Mouse (Mus musculus): ENCODE data around the gene Nmur2.
A peak's percentile ranks its signal among the peaks of the same experiment; 100 is the strongest.

The Nmur2 gene

DNA sequence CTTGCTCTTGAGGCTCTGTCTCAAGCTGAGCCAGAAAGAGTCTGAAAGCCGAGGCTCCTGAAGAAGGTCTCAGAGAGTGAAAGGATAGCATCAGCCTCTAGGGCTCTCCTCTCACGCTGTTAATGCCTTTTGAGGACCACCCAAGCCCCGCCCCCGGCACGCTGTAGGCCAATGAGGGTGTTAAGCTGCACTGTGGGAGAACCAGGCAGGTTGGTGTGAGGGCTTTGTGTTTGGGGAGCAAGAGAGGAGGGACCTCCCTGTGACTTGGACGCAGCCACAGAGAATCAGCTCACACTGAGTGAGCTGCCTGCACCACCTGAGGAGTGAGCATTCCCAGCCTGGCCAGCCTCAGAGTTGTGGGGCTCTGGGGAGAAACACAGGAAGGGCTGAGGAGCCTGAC is at the start of gene Nmur2:
Nmur2 (minus strand) TSS at position 94 of the 400 bp plus-strand sequence.
- DNase-seq (ENCODE audit: low spot score in 2 of 2): no peak

DNA sequence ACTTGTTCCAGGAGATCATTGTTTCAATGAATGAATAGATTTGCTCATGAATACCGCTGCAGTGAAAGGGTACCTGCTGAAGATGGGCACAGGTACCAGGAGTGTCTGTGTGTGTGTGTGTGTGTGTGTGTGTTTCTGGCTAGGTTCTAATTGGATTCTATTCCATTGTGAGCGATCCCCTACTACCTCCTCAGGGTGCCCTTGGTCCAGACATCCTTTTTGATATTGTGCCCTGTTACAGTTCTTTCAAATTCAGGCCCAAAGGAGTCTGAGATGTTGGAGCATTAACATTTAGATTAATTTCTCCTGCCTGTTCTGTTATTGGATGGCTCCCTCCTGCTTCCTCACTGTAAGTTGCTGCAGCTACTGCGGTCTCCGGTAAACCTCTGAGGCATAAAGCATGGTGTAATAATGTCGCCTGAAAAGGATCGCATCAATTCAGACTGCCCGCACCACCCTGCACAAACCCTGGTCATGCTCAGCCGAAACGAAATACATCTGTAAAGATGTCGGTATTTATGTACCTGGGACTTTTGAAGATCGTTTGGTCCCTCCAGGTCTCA is 48.4 kb upstream of the Nmur2 start:
- no peak for DNase-seq (ENCODE audit: low spot score in 2 of 2)

DNA sequence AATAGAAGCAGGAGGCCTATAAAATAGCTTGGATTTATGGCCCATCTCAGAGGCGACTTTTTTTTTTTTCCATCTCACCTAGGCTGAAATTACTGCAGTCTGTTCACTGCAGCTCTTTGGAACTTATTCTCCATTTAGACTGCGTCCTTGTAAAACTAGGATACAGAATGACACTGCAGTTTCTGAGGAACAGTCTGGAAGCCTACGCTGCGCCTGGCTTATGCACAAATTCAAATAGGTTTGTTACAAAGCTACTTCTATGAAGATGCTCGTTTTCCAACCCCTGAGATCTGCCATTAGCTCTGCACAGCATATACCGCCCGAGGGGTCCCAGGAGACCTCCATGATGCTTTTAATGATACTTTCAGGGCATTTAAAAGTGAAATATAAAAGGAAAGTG is 31.3 kb upstream of the Nmur2 start:
- peak; percentile 29 to 54 for DNase-seq (ENCODE audit: low spot score in 2 of 2)

DNA sequence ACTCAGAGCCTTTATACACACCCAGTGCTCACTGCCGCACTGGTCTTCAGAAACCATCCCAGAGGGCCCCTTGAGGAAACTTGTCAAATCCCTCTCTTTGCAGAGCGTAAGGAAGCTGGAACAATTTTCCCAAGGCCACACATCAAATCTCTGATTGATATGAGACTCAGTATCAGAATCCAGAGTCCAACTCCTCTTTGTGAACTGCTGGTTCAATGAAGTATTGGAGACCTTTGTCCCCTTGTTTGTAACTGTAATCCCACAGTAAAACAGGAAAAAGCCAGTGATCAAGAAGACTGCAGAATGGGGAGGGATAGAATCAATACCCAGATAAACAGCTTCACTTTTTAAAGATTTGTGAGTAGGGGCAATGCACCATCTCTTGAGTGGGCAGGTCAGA is 28.8 kb upstream of the Nmur2 start:
- no peak for DNase-seq (ENCODE audit: low spot score in 2 of 2)

DNA sequence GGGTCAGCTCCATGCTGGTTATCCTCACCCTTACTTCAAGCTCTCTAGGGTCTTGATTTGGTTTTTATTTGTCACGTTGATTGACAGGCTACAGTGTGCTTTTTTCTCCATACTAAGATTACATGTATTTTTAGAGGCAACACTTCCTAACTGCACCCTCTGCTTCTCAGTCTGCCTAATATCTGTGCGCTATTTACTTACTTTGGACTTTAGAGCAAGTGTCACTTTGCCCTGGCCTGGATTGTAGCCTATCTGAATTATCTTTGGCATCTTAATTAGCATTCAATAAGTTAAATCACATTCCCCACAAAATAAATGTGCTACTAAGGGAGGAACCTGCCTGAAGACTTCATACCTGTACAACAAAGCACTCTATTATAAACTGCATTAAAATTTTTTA is 24.3 kb upstream of the Nmur2 start:
- DNase-seq (ENCODE audit: low spot score in 2 of 2): no peak

DNA sequence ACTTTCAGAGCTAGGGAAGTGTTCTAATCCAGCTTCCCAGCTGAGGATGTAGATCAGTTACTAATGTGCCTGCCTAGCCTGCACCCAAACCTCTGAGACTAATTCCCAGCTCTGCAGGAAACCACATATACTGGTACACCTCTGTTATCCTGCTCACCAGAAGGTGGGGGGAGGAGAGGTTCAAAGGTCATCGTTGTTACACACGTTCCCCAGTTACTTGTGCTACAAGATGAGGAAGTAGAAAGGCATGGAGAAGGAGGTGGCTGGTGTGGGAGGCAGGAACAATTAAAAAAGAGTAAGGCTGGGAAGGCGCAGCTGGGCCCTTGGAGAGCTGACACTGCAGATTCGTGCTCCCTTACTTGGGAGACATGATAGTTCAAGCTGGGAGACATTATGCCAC is 23.8 kb upstream of the Nmur2 start:
- DNase-seq (ENCODE audit: low spot score in 2 of 2): no peak

DNA sequence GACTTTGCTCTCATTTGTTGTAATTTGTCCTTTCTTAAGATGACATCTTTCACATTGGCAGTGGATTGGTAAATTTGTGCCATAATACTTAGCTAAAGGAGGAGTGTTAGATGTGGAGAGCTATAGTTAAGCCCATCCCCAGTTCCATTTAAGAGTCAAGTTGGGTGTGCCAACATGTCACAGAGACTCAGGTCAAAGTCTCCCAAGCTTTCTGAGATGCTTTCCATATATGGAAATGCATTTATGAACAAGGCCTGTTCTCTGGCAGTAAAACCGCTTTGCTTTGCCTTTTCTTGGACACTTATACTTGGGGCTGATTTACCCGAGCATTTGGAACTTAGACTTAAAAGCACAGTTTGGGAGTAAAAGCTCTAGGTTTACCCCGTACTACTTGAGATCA is 18.4 kb upstream of the Nmur2 start:
- DNase-seq (ENCODE audit: low spot score in 2 of 2): no peak

DNA sequence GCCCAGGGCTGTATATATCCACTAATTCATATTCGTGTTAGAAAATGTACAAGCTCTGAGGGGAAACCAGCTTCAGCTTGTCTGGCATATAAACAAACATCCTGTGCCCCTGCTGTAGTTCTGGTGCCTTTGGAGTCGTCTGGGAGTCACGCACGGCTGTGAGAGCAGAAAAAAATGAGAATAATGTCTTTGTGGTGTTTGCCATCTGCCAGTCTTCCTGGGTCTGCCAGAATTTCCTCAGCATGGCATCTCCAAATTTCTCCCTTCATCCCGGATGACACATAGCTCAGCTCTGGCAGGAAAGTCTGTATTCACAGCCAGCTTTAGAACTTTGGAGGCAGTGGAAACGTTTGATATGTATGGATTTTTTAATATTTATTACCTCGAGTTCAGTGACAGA is 13.6 kb upstream of the Nmur2 start:
- no peak for DNase-seq (ENCODE audit: low spot score in 2 of 2)

DNA sequence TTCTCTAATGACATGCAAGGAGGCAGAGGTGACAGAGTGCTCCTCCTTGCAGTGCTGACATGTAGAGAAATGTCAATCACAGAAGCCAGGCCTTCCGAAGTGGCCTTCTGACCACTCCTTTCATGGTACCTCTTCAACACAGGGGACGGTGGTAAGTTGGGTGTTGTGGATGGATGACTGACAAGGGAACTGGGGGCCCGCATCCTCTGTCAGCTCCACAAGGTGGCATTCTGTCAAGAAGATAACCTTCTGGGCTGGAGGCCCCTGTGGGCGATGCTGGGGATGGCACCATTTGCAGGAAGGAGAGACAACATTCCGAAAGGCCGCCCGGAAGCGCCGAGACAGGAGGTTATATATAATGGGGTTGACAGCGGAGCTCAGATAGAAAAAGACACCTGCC is 14.0 kb downstream of the Nmur2 start:
- no peak for DNase-seq (ENCODE audit: low spot score in 2 of 2)

DNA sequence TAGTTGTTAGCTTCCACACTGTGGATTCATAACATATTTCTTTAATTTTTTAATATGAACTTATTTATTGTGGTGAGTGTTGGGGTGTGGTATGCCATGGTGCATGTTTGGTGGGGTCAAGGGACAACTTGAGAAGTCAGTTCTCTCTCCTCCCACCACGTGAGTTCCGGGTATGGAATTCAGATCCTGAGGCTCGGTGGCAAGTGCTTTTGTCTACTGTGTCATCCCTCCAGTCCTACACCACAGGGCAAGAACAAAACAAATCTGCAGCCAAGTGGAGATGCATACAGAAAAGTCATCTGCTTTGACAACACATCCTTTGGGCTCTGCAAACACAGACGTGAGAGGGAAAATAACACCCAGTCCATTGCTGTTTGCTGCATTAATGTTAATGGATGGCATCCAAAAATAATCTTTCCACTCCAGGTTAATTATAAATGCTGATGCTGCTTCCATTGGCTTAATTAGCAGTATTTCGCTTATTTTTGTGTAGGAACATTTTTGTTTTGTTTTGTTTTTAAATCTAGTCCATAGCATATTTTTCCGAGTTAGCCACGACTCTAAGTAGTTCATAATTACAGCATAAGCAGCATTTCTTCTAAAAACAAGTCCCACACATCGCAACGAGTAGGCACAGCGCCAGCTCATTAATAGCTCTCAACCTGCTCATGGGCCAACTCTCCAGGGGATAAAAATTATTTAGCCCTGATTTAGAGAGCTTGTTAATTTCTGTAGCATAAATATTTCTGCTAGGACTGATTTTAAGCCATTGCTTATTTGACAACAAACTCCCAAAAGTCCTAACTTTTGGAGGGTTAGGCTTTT is 14.9 kb downstream of the Nmur2 start:
- peak; percentile 13 to 24 for DNase-seq (ENCODE audit: low spot score in 2 of 2)

DNA sequence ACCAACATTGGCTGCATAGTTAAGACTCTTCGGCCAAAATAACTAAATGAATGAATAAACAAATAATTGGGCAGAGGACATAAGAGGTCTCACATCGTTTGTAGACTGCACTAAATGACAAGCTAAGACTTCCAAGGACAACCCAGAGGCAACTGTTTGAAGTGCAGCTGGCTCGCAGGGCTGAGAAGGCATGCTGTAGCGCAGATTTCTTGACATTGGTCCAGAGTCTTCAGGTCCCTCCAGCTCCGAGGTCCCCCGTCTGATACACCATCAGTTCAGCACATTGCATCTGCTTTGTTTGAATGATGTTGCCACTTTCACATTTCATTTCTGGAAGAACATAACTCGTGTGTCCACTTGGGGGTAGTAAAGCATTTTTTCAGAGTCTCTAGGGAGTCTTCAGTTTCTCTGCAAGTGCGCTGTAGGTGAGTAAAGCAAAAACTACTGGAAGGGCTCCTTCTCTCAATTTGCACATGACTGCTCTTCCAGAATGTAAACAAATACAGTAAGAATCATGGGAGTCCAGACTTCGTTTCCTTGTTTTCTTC is 27.2 kb downstream of the Nmur2 start:
- DNase-seq (ENCODE audit: low spot score in 2 of 2): no peak

DNA sequence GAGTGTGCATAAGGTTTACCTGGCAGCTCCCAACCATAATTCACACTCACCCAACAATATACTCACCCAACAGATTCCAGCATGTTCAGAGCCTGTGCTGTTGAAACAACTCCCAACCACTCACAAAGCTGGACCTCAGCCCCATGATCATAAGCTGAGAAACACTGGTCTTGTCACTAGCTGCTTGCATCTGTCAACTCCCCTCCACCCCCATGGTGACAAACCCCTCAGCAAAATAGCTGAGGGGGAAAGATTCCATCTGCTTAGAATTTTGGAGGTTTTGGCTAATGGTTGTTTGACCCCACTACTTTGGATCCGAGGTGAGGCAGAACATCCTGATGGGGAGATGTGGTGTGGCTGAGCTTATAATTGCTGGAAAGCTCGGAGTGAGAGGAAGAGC is 28.4 kb downstream of the Nmur2 start:
- DNase-seq (ENCODE audit: low spot score in 2 of 2): no peak

DNA sequence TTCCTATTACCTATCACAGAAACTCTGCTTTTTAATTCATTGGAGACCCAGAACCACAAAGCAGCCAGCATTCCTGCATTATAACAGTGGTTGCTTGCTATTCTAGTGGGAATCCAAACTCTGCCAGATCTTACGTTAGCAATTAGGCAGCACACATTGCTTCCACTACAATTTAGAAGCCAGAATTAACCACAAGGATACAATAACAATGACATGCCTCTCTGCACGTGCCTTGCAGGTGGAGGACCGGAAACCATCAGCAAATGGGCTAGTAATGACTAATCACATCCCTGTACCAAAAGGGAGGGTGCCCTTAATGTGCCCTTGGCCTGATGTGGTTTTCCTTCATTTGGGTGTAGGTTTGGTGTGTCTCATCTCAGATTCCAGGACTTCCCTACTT is 32.5 kb downstream of the Nmur2 start:
- no peak for DNase-seq (ENCODE audit: low spot score in 2 of 2)

DNA sequence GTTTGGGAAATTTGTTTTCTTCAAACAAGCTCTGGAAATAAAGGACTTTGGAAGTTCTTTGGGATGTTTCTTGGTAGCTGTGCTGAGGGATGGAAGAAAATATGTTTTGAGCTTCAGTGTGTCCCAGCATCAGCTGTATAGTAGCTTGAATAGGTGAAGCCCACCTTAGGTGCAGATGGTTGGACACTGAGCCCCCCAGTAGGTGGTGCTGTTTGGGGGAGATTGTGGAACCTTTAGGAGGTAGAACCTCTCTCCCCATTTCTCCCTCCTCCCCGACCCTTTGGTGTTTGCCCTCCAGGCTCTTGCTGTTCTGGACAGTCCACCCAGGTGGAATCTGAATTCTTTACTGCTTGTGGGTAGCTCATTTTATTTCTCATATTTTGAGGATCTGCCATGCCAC is 48.0 kb downstream of the Nmur2 start:
- no peak for DNase-seq (ENCODE audit: low spot score in 2 of 2)

DNA sequence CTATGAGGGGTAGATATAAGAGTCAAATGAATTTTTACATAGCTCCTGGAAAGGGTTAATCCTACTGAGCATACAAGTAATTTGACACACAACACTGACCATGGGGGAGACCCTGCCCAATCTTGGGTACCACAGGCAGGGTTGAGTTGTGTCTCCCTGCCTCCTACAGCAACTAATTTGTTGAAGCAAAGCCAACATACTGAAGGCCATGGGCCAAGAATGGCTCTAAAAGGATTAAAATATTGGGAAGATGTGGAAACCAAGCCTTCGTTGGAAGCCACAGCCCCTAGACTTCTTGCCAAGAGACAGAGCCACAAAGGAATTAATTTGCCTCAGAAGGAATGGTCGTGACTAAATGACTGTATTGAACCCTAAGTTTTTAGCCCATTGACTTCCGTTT is 48.7 kb downstream of the Nmur2 start:
- no peak for DNase-seq (ENCODE audit: low spot score in 2 of 2)

DNA sequence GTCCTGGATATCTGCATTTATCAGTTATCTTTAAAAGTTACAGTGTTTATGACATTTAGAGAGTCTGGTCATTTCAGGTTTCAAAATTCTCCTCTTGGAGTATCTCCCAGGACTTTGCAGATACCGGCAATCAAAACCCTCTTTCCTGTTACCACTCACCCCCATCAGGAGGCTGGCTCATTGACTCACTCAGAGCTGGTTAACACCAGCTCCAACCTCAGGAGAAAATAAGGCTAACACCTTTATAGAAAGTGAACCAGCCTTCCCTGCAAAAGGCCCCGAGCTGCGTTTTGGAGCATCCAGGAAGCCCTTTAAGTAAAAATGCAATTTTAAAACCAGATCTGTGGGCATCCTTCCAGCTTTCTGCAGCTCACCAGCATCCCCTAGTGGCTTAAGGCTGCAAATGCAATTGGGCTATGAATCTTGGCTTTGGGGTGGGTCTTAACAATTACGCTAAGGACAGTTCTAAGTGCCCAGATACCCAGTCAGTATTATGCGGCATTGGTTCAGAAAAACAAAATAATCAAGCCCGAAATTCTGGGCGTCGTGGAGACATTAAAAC is 49.2 kb downstream of the Nmur2 start:
- DNase-seq (ENCODE audit: low spot score in 2 of 2): peak in 1 of 2 experiments; percentile 12

DNA sequence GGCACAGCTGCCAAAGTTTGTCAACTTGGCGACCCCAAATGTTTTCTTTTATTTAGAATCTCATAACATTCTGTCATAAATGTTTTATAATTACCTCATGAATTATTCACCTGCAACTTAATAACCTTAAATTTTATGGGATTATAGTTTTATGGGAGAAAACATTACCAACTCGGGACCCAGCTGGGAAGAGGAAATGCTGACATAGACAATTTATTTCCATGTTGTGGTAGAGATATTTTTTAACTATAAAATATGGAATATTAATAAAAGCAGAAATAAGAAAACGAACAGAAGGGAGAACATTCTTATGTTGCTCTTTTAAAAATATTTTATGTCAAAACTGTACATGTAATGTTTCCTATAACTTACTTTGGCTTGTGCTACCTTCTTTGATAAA is 56.2 kb downstream of the Nmur2 start:
- DNase-seq (ENCODE audit: low spot score in 2 of 2): no peak

DNA sequence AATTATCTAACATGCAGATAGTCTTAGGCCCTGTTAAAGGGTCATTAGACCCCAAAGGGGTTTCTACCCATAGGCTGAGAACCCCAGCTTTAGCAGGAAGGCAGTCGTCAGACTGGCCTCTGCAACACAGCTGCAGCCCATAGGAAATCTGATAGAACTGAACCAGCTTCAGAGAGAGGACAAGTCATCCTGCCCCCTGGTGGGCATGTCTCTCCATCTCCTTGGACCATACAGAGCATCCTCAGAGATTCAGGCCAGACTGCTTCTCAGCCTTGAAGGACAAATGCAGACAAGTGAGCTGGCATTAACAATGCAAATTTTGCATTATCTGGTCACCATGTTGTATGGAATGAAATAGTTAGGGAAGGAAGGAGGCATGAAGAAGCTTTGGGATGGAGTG is 59.2 kb downstream of the Nmur2 start:
- no peak for DNase-seq (ENCODE audit: low spot score in 2 of 2)

DNA sequence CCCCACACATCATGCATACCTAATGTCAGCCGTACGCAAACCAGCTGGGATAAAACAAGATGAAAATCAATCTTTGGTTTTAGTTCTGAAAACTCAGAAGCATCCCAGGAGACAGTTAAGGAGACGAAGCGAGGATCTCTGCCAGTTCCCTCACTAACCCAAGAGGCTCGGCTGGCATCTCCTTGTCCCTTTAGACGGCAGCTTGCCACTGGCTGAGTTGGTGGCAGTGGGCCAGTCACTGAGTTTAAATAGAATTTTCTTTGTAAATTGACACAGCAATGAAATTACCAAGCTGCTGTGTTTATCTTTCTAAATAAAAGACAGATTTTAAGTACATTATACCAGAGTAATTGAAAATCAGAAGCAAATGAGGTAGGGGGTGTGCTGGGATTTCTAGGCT is 62.7 kb downstream of the Nmur2 start:
- DNase-seq (ENCODE audit: low spot score in 2 of 2): no peak

Measured in right cerebral cortex, postnatal 36 days (tissue).